Mouse (Mus musculus) thymus, postnatal 0 days (tissue): ENCODE results near the gene Sh3gl1. TPM values are rescaled to one million over a fixed set of nuclear protein-coding genes. Genes with fewer than 3 reads are reported as not detected.
"Not testable (repeated sequence)": the region's sequence is repeated elsewhere in the genome, so short reads cannot be mapped to it uniquely, and the experiment has no call there.

Source experiments
- DNase-seq: peaks from one replicate; pipeline ENCODE4 v3.0.0-alpha.2; 2015; ENCODE audit warnings: low spot score
- polyA plus RNA-seq: library from polyadenylated mRNA; unstranded; fragments of >200 nt; fragmentation: Nextera tagmentation; extraction: Ambion mirVana; gene quantifications from 2 replicates; pipeline ENCODE4 v1.2.1, GENCODE M21; 2015

Sh3gl1 gene
- 117 and 129 TPM in 2 replicates for polyA plus RNA-seq

- peak; percentile 100 for DNase-seq
Measured at GRCm38 (mm10) chr17:56036176-56036900, at the start of gene Sh3gl1. Gene Sh3gl1, minus strand, starts transcription at chr17:56036635.

- DNase-seq = peak; percentile 29
Measured at GRCm38 (mm10) chr17:56080781-56081585, 44.5 kb upstream of the Sh3gl1 start.

- DNase-seq = peak; percentile 25
Measured at GRCm38 (mm10) chr17:56079921-56080320, 43.5 kb upstream of the Sh3gl1 start.

- peak; percentile 99 for DNase-seq
Measured at GRCm38 (mm10) chr17:56078880-56079795, 42.7 kb upstream of the Sh3gl1 start, which contains the start of gene Hdgfl2. Gene Hdgfl2, plus strand, starts transcription at chr17:56079634.

- not testable (repeated sequence) for DNase-seq
Measured at GRCm38 (mm10) chr17:56078361-56078760, 41.9 kb upstream of the Sh3gl1 start.

- no peak for DNase-seq
Measured at GRCm38 (mm10) chr17:56077523-56077922, 41.1 kb upstream of the Sh3gl1 start.

GRCm38 (mm10) chr17:56074827-56075208, 38.4 kb upstream of the Sh3gl1 start, which contains the start of gene Ubxn6:
Gene Ubxn6, minus strand, starts transcription at chr17:56075028.
- peak; percentile 97 for DNase-seq

- DNase-seq = peak; percentile 73
Measured at GRCm38 (mm10) chr17:56074097-56074826, 37.8 kb upstream of the Sh3gl1 start.

- no peak for DNase-seq
Measured at GRCm38 (mm10) chr17:56072243-56072642, 35.8 kb upstream of the Sh3gl1 start.

- no peak for DNase-seq
Measured at GRCm38 (mm10) chr17:56071126-56071525, 34.7 kb upstream of the Sh3gl1 start.

GRCm38 (mm10) chr17:56069066-56069465, 32.6 kb upstream of the Sh3gl1 start:
- DNase-seq = no peak

- no peak for DNase-seq
Measured at GRCm38 (mm10) chr17:56066451-56066850, 30.0 kb upstream of the Sh3gl1 start.

- not testable (repeated sequence) for DNase-seq
Measured at GRCm38 (mm10) chr17:56065715-56066114, 29.3 kb upstream of the Sh3gl1 start.

- DNase-seq = no peak
Measured at GRCm38 (mm10) chr17:56062081-56062480, 25.6 kb upstream of the Sh3gl1 start.

GRCm38 (mm10) chr17:56057381-56058120, 21.1 kb upstream of the Sh3gl1 start:
- DNase-seq = no peak

GRCm38 (mm10) chr17:56055945-56056678, 19.7 kb upstream of the Sh3gl1 start:
- DNase-seq = no peak

- DNase-seq = no peak
Measured at GRCm38 (mm10) chr17:56054938-56055337, 18.5 kb upstream of the Sh3gl1 start.

- no peak for DNase-seq
Measured at GRCm38 (mm10) chr17:56051369-56051768, 14.9 kb upstream of the Sh3gl1 start.

- DNase-seq = no peak
Measured at GRCm38 (mm10) chr17:56040857-56041163, 4.4 kb upstream of the Sh3gl1 start.
